Mouse (Mus musculus) layer of hippocampus, adult 6 months (tissue): Measurements from ENCODE around the gene Olfr689. TPM values are rescaled to one million over a fixed set of nuclear protein-coding genes. Genes with fewer than 3 reads are reported as not detected.

Source experiments
- long read RNA-seq, 2 experiments: library from polyadenylated mRNA; unstranded; transcript quantifications; one replicate each; pipeline ENCODE4 v2.0.0; 2019 to 2020
- polyA plus RNA-seq: library from polyadenylated mRNA; unstranded; fragments of <200 nt; fragmentation: Nextera tagmentation; gene quantifications from 2 replicates; pipeline ENCODE4 v1.2.3, GENCODE M21; 2021

Gene Olfr689
- polyA plus RNA-seq, result not detected in 2 replicates
- long read RNA-seq, experiment 1, result 0 reads
- long read RNA-seq, experiment 2, result 0 reads

GRCm38 (mm10) chr7:105310865-105311264 lies at the start of gene Olfr689:
Gene Olfr689 (plus strand): TSS chr7:105311165.

GRCm38 (mm10) chr7:105287795-105288194 lies 23.2 kb upstream of the Olfr689 start, which contains the start of gene Olfr688:
Gene Olfr688 (plus strand): TSS chr7:105288095.

GRCm38 (mm10) chr7:105334004-105334403 lies 23.0 kb downstream of the Olfr689 start, which contains the start of gene Olfr690:
Gene Olfr690 (minus strand): TSS chr7:105334104.

GRCm38 (mm10) chr7:105342170-105342569 lies 31.2 kb downstream of the Olfr689 start, which contains the start of gene Olfr691:
Gene Olfr691 (minus strand): TSS chr7:105342270.

GRCm38 (mm10) chr7:105367930-105368329 lies 57.0 kb downstream of the Olfr689 start, which contains the start of gene Olfr692:
Gene Olfr692 (plus strand): TSS chr7:105368230.

Other genes starting within 250 kb of the Olfr689 start
- gene Olfr678, start 246.7 kb upstream of the Olfr689 start, polyA plus RNA-seq, result not detected in 2 replicates
- not detected in 2 replicates for gene Olfr679, start 230.0 kb upstream of the Olfr689 start, polyA plus RNA-seq
- not detected in 2 replicates for gene Olfr680-ps1, start 218.3 kb upstream of the Olfr689 start, polyA plus RNA-seq
- not detected in 2 replicates for gene Olfr681, start 194.3 kb upstream of the Olfr689 start, polyA plus RNA-seq
- gene Olfr683, start 164.2 kb upstream of the Olfr689 start, polyA plus RNA-seq, result not detected in 2 replicates
- not detected in 2 replicates for gene Olfr684, start 147.5 kb upstream of the Olfr689 start, polyA plus RNA-seq
- gene Olfr685, start 125.2 kb upstream of the Olfr689 start, polyA plus RNA-seq, result not detected in 2 replicates
- not detected in 2 replicates for gene Olfr686, start 103.7 kb upstream of the Olfr689 start, polyA plus RNA-seq
- gene Olfr688, start 23.1 kb upstream of the Olfr689 start, polyA plus RNA-seq, result not detected in 2 replicates
- gene Olfr690, start 22.9 kb downstream of the Olfr689 start, polyA plus RNA-seq, result not detected in 2 replicates
- gene Olfr691, start 31.1 kb downstream of the Olfr689 start, polyA plus RNA-seq, result 0.15 TPM in 1 of 2 replicates, not detected in the other
- not detected in 2 replicates for gene Olfr692, start 57.1 kb downstream of the Olfr689 start, polyA plus RNA-seq
- not detected in 2 replicates for gene Gm5901, start 63.9 kb downstream of the Olfr689 start, polyA plus RNA-seq
- gene Fam160a2, start 88.9 kb downstream of the Olfr689 start, polyA plus RNA-seq, result 31.5 and 42.0 TPM in 2 replicates
- gene Cnga4, start 93.4 kb downstream of the Olfr689 start, polyA plus RNA-seq, result 0.14 and 0.24 TPM in 2 replicates
- 7.3 and 7.7 TPM in 2 replicates for gene Cckbr, start 114.6 kb downstream of the Olfr689 start, polyA plus RNA-seq
- 29.9 and 31.8 TPM in 2 replicates for gene Cavin3, start 171.1 kb downstream of the Olfr689 start, polyA plus RNA-seq
- gene Smpd1, start 243.2 kb downstream of the Olfr689 start, polyA plus RNA-seq, result 93.9 and 95.7 TPM in 2 replicates